Mouse (Mus musculus): ENCODE data around the gene Mast2.

GRCm38 (mm10) chr4:116304551-116304950, 159.4 kb downstream of the Mast2 start:
- TF ChIP-seq POLR2A (IDR thresholded peaks at IDR 0.05; ENCODE audit: low read depth, low read length) (no peak), CTCF (IDR thresholded peaks at IDR 0.05; ENCODE audit: extremely low read depth, insufficient read length, insufficient replicate concordance, low read depth, low read length) (no peak)

All from small intestine, adult 2 months (tissue).